Mouse (Mus musculus): ENCODE measurements around the gene Klhl9. TPM values are rescaled to one million over a fixed set of nuclear protein-coding genes. Genes with fewer than 3 reads are reported as not detected.

Gene Klhl9
- total RNA-seq, 2 experiments from 2014 or later = 43.9 to 50.4 TPM

Other genes with a start within 250 kb of the Klhl9 start
- gene Ifnb1, start 199.7 kb downstream of the Klhl9 start, total RNA-seq (2021) = not detected
- not detected for gene Ifna15, start 164.2 kb downstream of the Klhl9 start, total RNA-seq (2021)
- gene Ifna14, start 150.7 kb downstream of the Klhl9 start, total RNA-seq (2021) = not detected
- not detected for gene Ifna9, start 130.1 kb downstream of the Klhl9 start, total RNA-seq (2021)
- gene Ifna12, start 119.1 kb downstream of the Klhl9 start, total RNA-seq (2021) = not detected
- not detected for gene C87499, start 88.1 kb downstream of the Klhl9 start, total RNA-seq (2021)
- not detected for gene Ifna13, start 78.0 kb downstream of the Klhl9 start, total RNA-seq (2021)
- not detected for gene Ifna16, start 45.5 kb downstream of the Klhl9 start, total RNA-seq (2021)
- not detected for gene Ifna2, start 38.6 kb downstream of the Klhl9 start, total RNA-seq (2021)
- not detected for gene Ifnab, start 31.1 kb downstream of the Klhl9 start, total RNA-seq (2021)
- under 1 TPM in 1 of 2 experiments, not detected in 1; 0.42 TPM for gene Gm26566, start 660 bp downstream of the Klhl9 start, total RNA-seq (2021)
- gene Gm13271, start 32.4 kb upstream of the Klhl9 start, total RNA-seq (2021) = not detected
- not detected for gene Gm13283, start 37.7 kb upstream of the Klhl9 start, total RNA-seq (2021)
- not detected for gene Gm13290, start 51.4 kb upstream of the Klhl9 start, total RNA-seq (2021)
- not detected for gene Gm13289, start 54.5 kb upstream of the Klhl9 start, total RNA-seq (2021)
- gene Gm13272, start 57.4 kb upstream of the Klhl9 start, total RNA-seq (2021) = not detected
- gene Ifnz, start 59.7 kb upstream of the Klhl9 start, total RNA-seq (2021) = not detected
- not detected for gene Gm13276, start 63.2 kb upstream of the Klhl9 start, total RNA-seq (2021)
- gene Gm13277, start 66.2 kb upstream of the Klhl9 start, total RNA-seq (2021) = not detected
- not detected for gene Gm13278, start 69.1 kb upstream of the Klhl9 start, total RNA-seq (2021)
- gene Gm13275, start 72.0 kb upstream of the Klhl9 start, total RNA-seq (2021) = not detected
- not detected for gene Gm13279, start 74.9 kb upstream of the Klhl9 start, total RNA-seq (2021)
- not detected for gene Gm13285, start 77.2 kb upstream of the Klhl9 start, total RNA-seq (2021)
- not detected for gene Gm13287, start 80.8 kb upstream of the Klhl9 start, total RNA-seq (2021)
- gene Gm13288, start 83.1 kb upstream of the Klhl9 start, total RNA-seq (2021) = not detected
- not detected for gene Ifna7, start 93.8 kb upstream of the Klhl9 start, total RNA-seq (2021)
- gene Ifna11, start 97.5 kb upstream of the Klhl9 start, total RNA-seq (2021) = not detected
- not detected for gene Ifna6, start 105.0 kb upstream of the Klhl9 start, total RNA-seq (2021)
- not detected for gene Ifna5, start 113.1 kb upstream of the Klhl9 start, total RNA-seq (2021)
- gene Ifna4, start 119.4 kb upstream of the Klhl9 start, total RNA-seq (2021) = not detected
- gene Ifna1, start 127.6 kb upstream of the Klhl9 start, total RNA-seq (2021) = not detected
- not detected for gene Ifne, start 157.7 kb upstream of the Klhl9 start, total RNA-seq (2021)